Mouse (Mus musculus) midbrain, embryonic 12.5 days (tissue): ENCODE measurements at regions not wholly inside any gene's neighbourhood (a gene's known extent, or its start where the extent isn't known, plus 50 kb on each side); places are given as distances from the start of the nearest gene placed in this dataset.

Source experiments
- ATAC-seq: fragments of 200-750 bp; cut with Nextera tagmentation; 2 replicates; pipeline ENCODE4 v1.8.0; 2017; ENCODE audit warnings: low read depth, moderate TSS enrichment, moderate library complexity; ENCODE audit not compliant: low FRiP score
- H3K27ac ChIP-seq: fragments of 300-500 bp; sonication (generic); replicated peaks from 2 replicates; pipeline ENCODE4 v1.5.1; 2016; ENCODE audit warnings: mild to moderate bottlenecking
- H3K27me3 ChIP-seq: fragments of 300-500 bp; sonication (generic); 2 replicates; pipeline ENCODE4 v1.6.1; 2016; ENCODE audit warnings: mild to moderate bottlenecking
- H3K36me3 ChIP-seq: fragments of 300-500 bp; sonication (generic); 2 replicates; pipeline ENCODE4 v1.6.1; 2016
- H3K4me1 ChIP-seq: fragments of 300-500 bp; sonication (generic); 2 replicates; pipeline ENCODE4 v1.6.1; 2016
- H3K4me2 ChIP-seq: fragments of 300-500 bp; sonication (generic); replicated peaks from 2 replicates; pipeline ENCODE4 v1.6.1; 2016; ENCODE audit warnings: mild to moderate bottlenecking, moderate library complexity
- H3K4me3 ChIP-seq: fragments of 300-500 bp; sonication (generic); 2 replicates; pipeline ENCODE4 v1.5.1; 2016; ENCODE audit warnings: mild to moderate bottlenecking
- H3K9ac ChIP-seq: fragments of 300-500 bp; sonication (generic); replicated peaks from 2 replicates; pipeline ENCODE4 v1.6.1; 2016; ENCODE audit warnings: mild to moderate bottlenecking, moderate library complexity
- H3K9me3 ChIP-seq: fragments of 300-500 bp; sonication (generic); 2 replicates; pipeline ENCODE4 v1.6.1; 2016; ENCODE audit warnings: mild to moderate bottlenecking
- WGBS: fragments of 180-500 bp; shearing (Covaris S2); methylation state at CpG from one replicate; pipeline ENCODE4 v1.1.7; 2016; 5-methylcytosine and 5-hydroxymethylcytosine counted together

DNA sequence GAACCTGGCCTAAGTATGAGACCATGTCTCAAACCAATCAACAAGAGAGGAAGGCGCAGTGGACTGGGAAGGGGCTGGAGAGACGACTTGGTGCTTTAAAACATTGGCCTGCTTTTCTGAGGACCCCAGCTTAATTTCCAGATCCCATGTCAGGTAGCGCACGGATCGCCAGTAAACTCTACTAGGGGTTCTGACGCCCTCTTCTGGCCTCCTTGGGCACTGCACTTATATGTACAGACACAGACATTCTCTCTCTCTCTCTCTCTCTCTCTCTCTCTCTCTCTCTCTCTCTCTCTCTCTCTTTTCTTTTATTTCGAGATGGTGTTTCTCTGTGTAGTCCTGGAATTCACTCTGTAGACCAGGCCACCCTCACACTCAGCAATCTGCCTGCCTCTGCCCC lies 60.0 kb upstream of the Zfp217 start:
- no peak overlapping the region for H3K27ac ChIP-seq
- no peak overlapping the region for H3K4me3 ChIP-seq
- no peak overlapping the region for H3K4me2 ChIP-seq
- H3K36me3 ChIP-seq, result no peaks in the 10 kb centered on the region
- peaks cover 20% of the 10 kb centered on the region; the same call in 1 of the 2 replicates for H3K27me3 ChIP-seq
- peaks cover 30% of the 10 kb centered on the region for H3K4me1 ChIP-seq
- no peak overlapping the region for H3K9ac ChIP-seq
- WGBS, result 79% methylated on average over 7 of the region's 7 CpGs
- ATAC-seq, result no peak
- no peaks in the 10 kb centered on the region for H3K9me3 ChIP-seq

GRCm38 (mm10) chr2:170207395-170207794 lies 59.5 kb upstream of the Zfp217 start:
- Histone ChIP-seq H3K36me3 (no peaks in the 10 kb centered on the region), H3K27me3 (peaks cover 20% of the 10 kb centered on the region; the same call in 1 of the 2 replicates), H3K27ac (no peak overlapping the region), H3K9me3 (no peaks in the 10 kb centered on the region), H3K4me1 (peaks cover 30% of the 10 kb centered on the region), H3K4me2 (no peak overlapping the region), H3K9ac (no peak overlapping the region), H3K4me3 (no peak overlapping the region)
- no peak for ATAC-seq
- WGBS, result 84% methylated on average over 6 of the region's 6 CpGs

- Histone ChIP-seq H3K9me3 (no peaks in the 10 kb centered on the region), H3K4me1 (peaks cover 30% of the 10 kb centered on the region), H3K27ac (no peak overlapping the region), H3K27me3 (peaks cover 20% of the 10 kb centered on the region; the same call in 1 of the 2 replicates), H3K4me3 (no peak overlapping the region), H3K36me3 (no peaks in the 10 kb centered on the region), H3K4me2 (0 out of 2 replicates have a peak overlapping the region, but pooled peaks have one; percentile 58), H3K9ac (no peak overlapping the region)
- WGBS, result 63% methylated on average over 14 of the region's 14 CpGs
- no peak for ATAC-seq
These were observed 59.0 kb upstream of the Zfp217 start for GRCm38 (mm10) chr2:170206870-170207269.

GRCm38 (mm10) chr2:170206442-170206754 lies 58.5 kb upstream of the Zfp217 start:
- H3K4me1 ChIP-seq, result peaks cover 30% of the 10 kb centered on the region
- H3K9me3 ChIP-seq, result no peaks in the 10 kb centered on the region
- ATAC-seq, result peak; percentile 68
- no peaks in the 10 kb centered on the region for H3K36me3 ChIP-seq
- no peak overlapping the region for H3K4me3 ChIP-seq
- H3K27me3 ChIP-seq, result peaks cover 20% of the 10 kb centered on the region; the same call in 1 of the 2 replicates
- H3K27ac ChIP-seq, result no peak overlapping the region
- H3K9ac ChIP-seq, result no peak overlapping the region
- 9% methylated on average over 6 of the region's 6 CpGs for WGBS
- peak overlapping the region; percentile 58 for H3K4me2 ChIP-seq

DNA sequence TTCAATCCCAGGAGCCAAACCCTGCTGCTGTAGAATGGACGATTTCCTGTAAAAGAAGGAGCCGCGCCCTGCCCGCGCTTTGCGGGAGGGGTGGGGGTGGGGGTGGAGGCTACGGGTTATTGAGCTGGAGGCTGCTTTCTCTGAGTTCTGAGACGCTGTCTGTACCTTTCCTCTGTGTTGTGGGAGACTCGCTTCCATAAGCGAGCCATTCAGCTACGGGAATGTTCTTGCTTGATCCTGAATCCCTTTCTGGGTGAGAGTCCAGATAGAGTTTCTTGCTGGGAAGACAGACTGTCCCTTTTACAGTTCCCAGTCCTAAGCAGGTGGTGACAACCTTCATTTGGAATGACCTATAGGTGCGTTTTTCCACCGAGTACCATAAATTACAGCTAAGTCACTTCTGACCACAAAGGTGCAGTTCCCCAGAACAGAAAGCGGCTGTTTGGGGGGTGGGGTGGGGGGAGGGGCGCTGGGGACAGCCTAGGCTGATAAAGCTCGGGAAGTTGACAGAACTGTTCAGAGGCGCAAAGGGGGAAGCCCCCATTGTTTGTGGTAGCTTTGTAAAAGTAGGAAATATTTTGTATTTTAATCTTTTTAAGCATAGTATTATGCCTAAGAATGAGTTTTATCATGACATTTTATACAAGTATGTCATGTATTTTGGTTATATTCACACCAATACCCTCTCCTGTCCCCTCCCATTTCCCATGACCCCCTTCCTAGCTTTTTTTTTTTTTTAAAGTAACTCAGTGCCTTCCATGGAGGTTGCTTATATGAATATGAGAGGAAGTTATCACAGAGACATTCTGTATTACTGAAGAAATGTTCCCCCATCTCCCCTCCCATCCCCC lies 57.9 kb upstream of the Zfp217 start:
- H3K9ac ChIP-seq, result peak overlapping the region; percentile 34; the same call in 1 of the 2 replicates
- H3K4me3 ChIP-seq, result peak overlapping the region; percentile 32
- WGBS, result under 1% methylated on average over 17 of the region's 17 CpGs
- no peak overlapping the region; the same call in 1 of the 2 replicates for H3K27ac ChIP-seq
- no peaks in the 10 kb centered on the region for H3K9me3 ChIP-seq
- no peaks in the 10 kb centered on the region for H3K36me3 ChIP-seq
- H3K27me3 ChIP-seq, result peaks cover 17% of the 10 kb centered on the region; the same call in 1 of the 2 replicates
- H3K4me2 ChIP-seq, result peak overlapping the region; percentile 58
- ATAC-seq, result 0 out of 2 replicates have a peak, but pooled peaks have one; percentile 49
- H3K4me1 ChIP-seq, result peaks cover 24% of the 10 kb centered on the region

DNA sequence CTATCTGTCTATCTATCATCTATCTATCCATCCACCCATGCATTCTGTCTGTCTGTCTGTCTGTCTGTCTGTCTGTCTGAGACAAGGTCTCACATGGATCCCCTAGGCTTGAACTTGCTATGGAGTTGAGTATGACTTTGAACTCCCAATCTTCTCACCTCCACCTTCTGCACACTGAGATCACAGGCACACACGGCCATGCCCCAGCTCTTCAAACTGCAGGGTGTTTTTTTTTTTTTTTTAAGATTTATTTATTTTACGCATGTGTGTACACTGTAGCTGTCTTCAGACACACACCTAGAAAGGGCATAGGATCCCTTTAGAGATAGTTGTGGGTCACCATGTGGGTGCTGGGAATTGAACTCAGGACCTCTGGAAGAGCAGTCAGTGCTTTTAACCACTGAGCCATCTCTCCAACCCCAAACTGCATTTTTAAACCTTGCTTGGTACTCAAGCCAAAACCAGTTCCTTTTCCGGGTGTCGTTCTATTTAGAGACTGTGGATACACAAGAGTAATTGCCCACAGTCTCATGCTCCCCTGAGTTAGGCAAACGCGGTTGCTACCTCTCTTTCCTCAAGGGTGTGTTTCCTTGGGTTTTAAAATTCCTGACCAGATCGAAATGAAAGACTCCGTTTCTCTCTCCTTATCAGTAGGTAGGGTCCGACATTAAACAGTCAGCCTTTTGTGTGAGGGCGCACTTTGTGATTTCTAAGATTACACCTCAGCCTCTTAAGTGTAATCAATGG lies 57.0 kb upstream of the Zfp217 start:
- H3K9me3 ChIP-seq, result no peaks in the 10 kb centered on the region
- peaks cover 17% of the 10 kb centered on the region for H3K4me1 ChIP-seq
- peaks cover 17% of the 10 kb centered on the region; the same call in 1 of the 2 replicates for H3K27me3 ChIP-seq
- WGBS, result 37% methylated on average over 10 of the region's 10 CpGs
- H3K4me2 ChIP-seq, result peak overlapping the region; percentile 58
- H3K27ac ChIP-seq, result no peak overlapping the region
- H3K9ac ChIP-seq, result no peak overlapping the region
- peak overlapping the region; percentile 32 for H3K4me3 ChIP-seq
- no peaks in the 10 kb centered on the region for H3K36me3 ChIP-seq
- ATAC-seq, result no peak

- H3K27me3 ChIP-seq, result peaks cover 13% of the 10 kb centered on the region; the same call in 1 of the 2 replicates
These were observed 55.6 kb upstream of the Zfp217 start for GRCm38 (mm10) chr2:170203496-170203895.

DNA sequence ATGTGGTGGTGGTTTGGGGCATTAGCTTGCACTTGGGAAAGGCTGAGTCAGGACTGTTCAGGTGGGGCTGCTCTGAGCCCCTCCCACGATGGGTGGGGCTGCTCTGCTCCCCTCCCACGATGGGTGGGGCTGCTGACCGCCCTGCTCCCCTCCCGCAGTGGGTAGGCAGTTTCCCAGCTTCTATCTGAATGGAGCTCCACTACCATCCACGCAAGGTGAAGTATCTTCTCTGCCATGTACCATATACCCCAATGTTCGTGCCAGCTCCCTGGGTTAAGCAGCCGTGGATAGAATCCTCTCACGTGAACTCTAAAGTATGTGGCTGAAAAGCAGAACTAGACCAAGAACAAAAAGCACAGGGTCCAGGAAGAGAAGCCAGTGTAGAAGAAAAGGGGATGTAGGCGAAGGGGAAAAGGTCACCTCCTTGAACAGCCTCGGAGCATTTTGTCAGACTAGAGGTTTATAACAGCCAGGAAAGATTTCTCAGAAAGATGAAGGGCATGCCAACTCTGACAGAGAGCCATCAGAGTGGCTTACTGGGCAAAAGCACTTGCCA lies 54.0 kb upstream of the Zfp217 start:
- no peak overlapping the region for H3K27ac ChIP-seq
- no peak overlapping the region for H3K4me3 ChIP-seq
- H3K9ac ChIP-seq, result no peak overlapping the region
- no peak for ATAC-seq
- H3K4me2 ChIP-seq, result no peak overlapping the region
- 74% methylated on average over 10 of the region's 10 CpGs for WGBS
- peaks cover 8% of the 10 kb centered on the region; the same call in 1 of the 2 replicates for H3K27me3 ChIP-seq
- H3K9me3 ChIP-seq, result no peaks in the 10 kb centered on the region
- no peaks in the 10 kb centered on the region for H3K36me3 ChIP-seq
- peaks cover 15% of the 10 kb centered on the region for H3K4me1 ChIP-seq

More at GRCm38 (mm10) chr2:170203496-170203895, 55.6 kb upstream of the Zfp217 start:
- no peak overlapping the region for H3K27ac ChIP-seq
- no peaks in the 10 kb centered on the region for H3K36me3 ChIP-seq
- no peak overlapping the region for H3K4me3 ChIP-seq
- peaks cover 15% of the 10 kb centered on the region for H3K4me1 ChIP-seq
- no peak overlapping the region for H3K4me2 ChIP-seq
- H3K9me3 ChIP-seq, result no peaks in the 10 kb centered on the region
- no peak for ATAC-seq
- no peak overlapping the region for H3K9ac ChIP-seq
- 95% methylated on average over 5 of the region's 5 CpGs for WGBS
